Mouse (Mus musculus): ENCODE data around the gene Prmt7.

DNA sequence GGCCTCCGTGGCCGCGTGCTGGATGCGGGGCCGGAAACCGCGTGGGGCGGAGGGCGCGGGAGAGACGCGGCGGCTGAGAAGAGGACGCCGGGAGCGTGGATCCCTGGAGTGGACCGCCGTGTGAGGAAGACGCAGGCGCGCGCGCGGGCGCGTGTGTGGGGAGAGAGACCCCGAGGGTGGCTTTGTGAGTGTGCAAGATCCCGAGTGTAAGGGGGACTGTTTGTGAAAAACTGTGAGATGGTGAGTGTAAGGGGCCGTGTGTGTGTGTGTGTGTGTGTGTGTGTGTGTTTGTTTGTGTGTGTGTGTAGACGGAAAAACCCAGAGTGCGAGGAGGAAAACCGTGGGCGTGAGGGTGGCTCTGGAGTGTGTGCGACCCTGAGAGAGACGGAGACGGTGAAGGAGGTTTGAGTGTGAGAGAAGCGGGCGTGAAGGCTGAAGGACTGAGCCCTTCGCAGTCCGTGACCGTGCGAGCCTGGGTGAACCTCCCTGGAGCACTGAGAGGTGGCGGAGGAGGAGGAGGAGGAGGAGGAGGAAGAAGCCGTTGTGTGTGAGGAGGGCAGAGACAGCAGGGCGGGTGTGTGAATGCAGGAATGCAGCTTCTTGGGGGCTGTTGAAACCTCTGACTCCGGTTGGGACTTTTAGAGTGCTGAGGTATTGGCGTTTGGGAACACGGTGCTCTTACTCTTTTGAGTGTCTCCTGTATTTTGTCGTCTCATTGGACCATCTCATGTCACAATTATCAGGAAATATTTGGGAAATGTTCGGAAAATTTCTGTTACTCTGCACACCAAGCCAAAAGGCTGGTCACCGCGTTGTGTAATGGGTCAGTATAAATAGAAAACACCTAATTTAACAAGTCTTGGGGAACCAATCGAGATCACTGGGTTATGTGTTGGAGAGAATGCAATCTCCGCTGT is 41.5 kb upstream of the Prmt7 start:
- TF ChIP-seq CTCF (IDR thresholded peaks at IDR 0.05; ENCODE audit: borderline replicate concordance, extremely low read depth, insufficient read depth, insufficient read length) (no peak), POLR2A (IDR thresholded peaks at IDR 0.05; ENCODE audit: borderline replicate concordance, extremely low read depth, insufficient read depth, insufficient read length, poor library complexity, severe bottlenecking) (no peak)
